Mouse (Mus musculus) granulocyte monocyte progenitor cell, adult 5-6 weeks (primary cell): ENCODE results near the gene Phf14. TPM values are rescaled to one million over a fixed set of nuclear protein-coding genes. Genes with fewer than 3 reads are reported as not detected.
"Not testable (repeated sequence)": the region's sequence is repeated elsewhere in the genome, so short reads cannot be mapped to it uniquely, and the experiment has no call there.

Experiments used
- ATAC-seq: replicated peaks from 2 replicates; pipeline ENCODE4 v1.8.0; 2016; ENCODE audit warnings: mild to moderate bottlenecking, moderate TSS enrichment, inconsistent platforms; ENCODE audit not compliant: poor library complexity, severe bottlenecking
- total RNA-seq, 2 experiments: library from RNA; stranded (forward) in 1 of 2; stranded (reverse) in 1 of 2; fragments of 200-712, 200-1000 nt in 1 of 2; fragments of >200 nt in 1 of 2; fragmentation: Nextera tagmentation in 1 of 2; gene quantifications; 2 replicates each; pipeline ENCODE4 v1.2.3; 2014 to 2017

Gene Phf14
- total RNA-seq (2014; fragmentation: Nextera tagmentation) (96.5 and 98.9 TPM in 2 replicates), total RNA-seq (2017) (95.9 and 101 TPM in 2 replicates)

DNA sequence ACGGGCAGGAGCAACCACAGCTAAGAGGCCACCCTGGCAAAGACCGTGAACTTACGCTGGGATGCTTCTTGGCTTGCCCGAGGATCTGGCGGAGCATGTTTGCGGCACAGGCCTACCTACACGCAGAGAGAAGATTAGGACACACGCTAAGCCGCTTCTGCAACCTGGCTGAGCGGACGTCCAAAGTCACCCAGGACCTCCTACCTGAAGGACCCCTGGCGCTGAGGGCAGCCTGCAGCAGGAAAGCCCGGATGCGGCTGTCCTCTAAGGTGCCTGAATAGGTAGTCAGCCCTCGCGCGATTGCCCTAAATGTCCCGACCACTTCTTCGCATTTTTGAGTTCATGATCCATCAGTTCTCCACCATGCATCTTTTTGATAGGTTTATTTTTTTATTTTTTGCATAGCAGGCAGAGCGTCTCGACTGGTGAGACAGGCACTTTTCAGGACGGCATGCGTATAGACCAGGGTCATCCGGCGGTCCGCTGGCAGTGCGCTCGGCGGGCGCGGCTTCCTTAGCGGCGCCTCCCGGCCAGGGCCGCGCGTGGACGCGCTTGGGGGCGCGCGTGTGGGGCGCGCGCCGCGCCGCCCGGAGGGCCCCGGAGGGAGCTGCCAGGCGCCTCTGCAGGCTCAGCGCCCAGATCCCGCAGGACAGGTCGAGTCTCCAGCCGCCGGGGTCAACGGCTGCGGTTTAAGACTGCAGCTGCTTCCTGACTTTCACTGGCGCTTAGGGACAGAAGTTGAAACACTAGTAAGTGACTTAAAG is at the start of gene Phf14, which contains the start of gene Ndufa4:
TSS of gene Phf14 (plus strand) at position 541 of the 764 bp plus-strand sequence.
TSS of gene Ndufa4 (minus strand) at position 229 of the 764 bp plus-strand sequence.
- ATAC-seq: peak; percentile 94

DNA sequence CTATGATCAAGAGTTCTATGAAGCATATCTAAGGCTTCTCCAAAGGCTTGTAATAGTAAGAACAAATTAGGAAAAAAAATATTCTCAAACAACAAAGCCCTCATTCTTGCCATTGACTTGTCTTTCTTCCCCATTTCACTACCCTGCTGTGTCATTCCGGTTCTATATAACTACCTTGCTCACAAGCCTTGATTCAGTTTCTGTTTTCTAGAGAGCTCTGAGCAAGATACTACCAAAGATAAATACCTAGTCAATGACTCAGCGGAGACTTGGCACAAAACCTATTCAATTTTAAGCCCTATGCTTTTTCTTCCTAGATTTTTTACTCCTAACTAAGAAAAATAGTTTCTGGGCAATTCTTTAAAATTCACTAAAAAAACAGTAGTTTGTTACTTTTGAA is 32.2 kb upstream of the Phf14 start:
- not testable (repeated sequence) for ATAC-seq

DNA sequence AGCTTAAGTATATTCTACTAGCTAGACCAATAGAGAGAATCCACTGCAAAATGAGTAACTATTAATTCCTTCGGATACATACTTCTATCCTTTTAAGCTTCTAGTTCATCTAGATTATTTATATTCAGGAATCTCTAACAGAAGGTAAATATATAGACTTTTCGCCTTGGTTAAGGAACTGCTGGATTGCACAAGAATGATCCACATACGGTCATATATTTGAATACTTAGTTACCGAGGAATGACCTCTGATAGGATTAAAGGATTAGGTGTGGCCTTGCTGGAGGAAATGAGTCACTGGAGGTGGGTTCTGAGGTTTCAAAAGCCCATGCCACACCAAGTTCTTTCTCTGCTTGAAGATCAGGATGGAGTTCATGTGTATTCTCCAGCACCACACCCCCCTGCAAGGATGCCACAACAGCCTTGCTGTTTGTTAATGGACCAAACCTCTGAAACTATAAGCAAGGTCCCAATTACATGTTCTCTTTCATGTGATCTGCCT is 6.7 kb upstream of the Phf14 start:
- peak; percentile 53 for ATAC-seq

DNA sequence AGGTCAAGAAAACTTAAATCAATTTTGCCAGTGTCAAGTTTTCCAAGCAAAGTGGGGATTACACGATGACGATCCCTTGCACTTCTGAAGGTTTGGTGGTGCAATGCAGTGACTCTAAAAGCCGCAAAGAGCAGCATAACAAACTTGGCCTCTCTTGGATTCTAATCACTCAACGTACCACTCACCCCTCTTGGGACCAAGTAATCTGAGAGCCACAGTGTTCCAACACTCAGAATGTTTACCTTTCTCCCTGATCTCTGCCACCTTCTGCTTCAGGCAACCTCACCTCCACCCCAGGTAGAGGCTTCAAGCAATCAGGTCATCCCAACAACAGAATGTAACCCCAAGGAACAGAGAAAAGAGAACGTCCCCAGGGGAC is 730 bp upstream of the Phf14 start:
- ATAC-seq: peak; percentile 29

DNA sequence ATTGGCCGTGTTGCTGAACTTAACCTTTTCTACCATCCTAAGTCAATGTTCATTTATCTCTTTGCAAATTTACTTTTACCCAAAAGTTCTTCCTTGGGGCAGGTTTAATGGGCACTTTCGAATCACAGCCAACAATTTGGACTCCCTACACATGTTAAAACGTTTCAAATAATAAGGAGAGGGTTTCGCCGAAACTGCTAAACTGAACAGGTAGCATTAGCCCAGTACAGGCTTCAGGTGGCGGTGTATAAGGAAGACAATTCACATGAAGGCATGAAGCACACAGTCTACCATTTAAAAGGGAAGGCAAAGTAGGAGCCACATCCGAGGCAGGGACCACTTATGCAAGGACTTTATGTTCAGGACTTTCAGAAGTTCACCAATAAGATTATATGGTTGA is 561 bp downstream of the Phf14 start:
- no peak for ATAC-seq

DNA sequence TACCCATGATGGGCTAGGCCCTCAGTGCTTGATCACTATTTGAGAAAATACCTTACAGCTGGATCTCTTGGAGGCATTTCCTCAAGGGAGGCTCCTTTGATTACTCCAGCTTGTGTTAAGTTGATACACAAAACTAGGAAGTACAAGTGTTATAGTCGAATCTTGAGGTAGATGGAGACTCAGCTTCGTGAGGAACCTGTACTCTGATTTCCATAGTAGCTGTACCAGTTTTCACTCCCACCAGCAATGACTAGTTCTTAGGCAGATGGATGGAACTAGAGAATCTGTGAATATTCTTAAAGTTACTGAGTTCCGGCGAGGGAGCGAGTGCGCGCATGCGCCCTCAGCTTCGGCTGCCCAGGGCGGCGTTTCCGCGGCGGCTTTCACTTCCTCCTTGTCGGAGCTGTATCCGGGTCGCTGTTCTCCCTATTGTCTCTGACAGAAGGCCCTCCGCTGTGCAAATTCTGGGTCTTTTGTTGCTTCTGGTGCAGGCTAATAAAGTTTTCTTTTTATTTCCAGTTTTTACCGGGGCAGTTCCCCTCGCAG is 18.0 kb downstream of the Phf14 start:
- ATAC-seq: peak; percentile 89

DNA sequence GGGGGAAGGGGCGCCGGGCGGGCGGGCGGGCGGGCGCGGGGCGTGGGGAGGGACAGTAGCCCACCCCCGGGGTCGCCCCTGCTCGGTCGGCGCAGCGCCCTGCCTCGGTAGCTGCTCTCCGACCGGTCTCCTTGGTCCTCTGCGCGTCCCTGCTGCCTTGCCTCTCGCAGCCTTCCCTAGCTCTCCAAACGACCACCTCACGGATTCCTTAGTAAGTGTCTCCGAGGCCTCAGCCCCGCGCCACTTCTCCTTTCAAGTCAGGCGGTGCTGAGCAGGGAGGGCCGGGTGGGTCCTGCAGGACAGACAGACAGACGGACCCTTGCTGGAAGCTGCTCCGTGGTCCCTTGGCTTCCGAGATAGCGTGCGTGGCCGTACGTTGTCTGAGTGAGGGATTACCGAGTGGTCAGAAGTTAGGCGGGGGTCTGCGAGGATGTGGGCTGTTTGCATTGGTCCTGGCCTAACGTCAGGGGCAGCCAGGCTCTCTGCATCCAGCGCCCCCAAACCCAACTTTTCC is 18.5 kb downstream of the Phf14 start:
- peak; percentile 73 for ATAC-seq

DNA sequence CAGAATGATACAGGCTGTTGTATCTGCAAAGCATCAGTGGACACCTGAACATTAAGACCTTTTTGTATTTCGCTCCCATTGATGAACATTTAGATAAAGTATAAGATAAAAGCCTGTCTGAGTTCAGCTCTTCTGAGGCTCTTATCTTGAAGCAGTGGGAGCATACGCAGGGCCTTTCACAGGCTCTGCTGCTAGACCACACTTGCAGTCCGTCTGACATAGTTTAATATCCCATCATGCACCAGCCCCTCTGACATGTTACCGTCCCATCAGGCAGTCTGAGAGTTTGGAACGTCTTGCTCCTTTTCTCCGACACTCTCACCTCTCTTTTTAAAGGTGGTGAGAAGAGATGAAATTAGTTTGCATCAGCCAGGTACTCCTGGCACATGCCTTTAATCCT is 19.9 kb downstream of the Phf14 start:
- no peak for ATAC-seq

DNA sequence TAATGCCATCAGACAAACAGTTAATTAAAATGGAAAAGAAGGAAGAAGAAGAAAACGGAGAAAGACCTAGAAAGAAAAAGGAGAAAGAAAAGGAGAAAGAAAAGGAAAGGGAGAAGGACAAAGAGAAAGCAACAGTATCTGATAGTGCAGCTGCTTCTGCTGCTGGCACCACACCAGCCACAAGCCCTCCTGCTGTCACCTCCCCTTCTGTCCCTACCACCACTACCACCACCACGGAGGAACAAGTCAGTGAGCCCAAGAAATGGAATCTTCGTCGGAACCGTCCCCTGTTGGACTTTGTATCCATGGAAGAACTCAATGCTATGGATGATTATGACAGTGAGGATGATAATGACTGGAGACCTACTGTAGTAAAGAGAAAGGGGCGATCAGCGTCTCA is 25.8 kb downstream of the Phf14 start:
- ATAC-seq: no peak

DNA sequence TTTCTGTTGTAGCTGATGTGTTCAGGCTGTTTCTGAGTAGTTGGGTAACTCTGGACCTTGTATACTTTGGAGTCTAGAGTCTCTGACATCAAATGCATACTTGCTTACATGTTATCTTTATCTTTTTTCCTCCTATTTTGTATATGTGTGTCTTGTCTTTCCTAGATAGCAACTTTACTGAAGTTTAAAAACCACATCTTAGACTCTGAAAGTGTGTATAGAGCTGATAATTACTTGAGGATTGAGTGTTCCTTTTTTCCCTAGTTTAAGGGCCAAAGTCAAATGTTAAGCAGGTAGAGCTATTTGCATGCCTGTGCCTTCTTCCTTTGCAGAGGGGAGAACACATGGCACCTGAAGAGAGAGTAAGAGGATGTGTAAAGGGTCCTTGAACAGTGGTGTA is 33.3 kb downstream of the Phf14 start:
- no peak for ATAC-seq

DNA sequence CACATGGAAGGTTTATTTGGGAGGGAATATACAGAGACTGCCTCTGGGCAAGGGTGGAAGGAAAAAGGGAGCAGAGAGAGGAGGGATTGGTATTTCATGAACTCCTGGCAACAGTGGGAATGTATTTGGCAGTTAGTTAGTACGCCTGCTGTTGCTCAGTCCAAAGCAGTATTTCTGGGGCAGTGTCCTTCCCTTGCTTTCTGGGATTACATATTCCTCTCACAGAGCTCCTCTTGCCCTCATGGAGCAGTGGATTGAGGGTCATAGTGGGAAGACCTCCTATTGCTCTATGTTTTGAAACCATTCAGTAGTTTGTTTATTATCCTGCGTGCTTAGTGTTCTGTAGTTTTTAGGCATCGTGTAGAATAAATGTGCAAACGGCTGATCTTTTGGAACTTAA is 34.5 kb downstream of the Phf14 start:
- no peak for ATAC-seq

DNA sequence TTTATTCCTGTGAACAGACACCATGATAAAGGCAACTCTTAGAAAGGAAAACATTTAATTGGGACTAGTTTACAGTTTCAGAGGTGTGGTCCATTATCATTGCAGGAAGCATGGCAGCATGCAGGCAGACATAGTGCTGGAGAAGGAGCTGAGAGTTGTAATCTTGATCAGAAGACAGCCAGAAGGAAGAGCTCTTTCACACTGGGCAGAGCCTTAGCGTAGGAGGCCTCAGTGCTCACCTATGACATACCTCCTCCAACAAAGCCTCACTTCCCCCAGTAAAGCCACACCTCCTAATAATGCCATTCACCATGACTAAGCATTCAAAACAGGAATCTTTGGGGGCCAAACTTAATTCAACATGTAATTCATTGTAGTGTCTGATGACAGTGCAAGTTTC is 40.5 kb downstream of the Phf14 start:
- ATAC-seq: peak; percentile 56

DNA sequence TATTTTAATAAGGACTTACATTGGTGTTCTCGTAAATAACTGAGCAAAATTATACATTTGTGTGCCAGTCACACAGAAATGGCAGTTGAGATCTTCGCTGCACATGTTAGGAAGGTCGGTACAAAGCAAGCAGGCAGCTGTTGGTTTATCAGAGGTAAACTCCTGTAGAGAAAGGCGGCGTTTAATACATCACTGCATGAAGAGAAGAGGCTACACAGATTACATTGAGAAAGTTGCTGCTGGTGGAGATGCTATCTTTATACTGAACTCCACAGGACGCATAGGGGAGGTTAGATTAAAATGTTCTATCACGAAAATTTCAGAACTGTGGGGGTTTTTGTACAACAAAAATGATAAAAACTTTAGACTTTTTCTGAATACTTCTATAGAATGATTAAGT is 52.6 kb downstream of the Phf14 start:
- ATAC-seq: no peak

DNA sequence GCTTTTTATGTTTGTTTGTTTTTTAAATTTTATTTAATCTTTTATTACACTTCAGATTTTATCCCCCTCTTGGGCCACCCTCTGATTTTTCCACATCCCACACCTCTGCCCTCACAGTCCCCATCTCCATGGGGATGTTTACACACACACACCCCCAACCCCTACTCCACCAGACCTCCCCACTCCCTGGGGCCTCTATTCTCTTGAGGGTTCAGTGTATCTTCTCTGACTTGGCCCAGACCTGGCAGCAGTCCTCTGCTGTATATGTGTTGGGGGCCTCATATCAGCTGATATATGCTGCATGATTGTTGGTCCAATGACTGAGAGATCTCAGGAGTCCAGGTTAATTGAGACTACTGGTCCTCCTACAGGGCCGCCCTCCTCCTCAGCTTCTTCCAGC is 86.2 kb downstream of the Phf14 start:
- ATAC-seq: no peak

DNA sequence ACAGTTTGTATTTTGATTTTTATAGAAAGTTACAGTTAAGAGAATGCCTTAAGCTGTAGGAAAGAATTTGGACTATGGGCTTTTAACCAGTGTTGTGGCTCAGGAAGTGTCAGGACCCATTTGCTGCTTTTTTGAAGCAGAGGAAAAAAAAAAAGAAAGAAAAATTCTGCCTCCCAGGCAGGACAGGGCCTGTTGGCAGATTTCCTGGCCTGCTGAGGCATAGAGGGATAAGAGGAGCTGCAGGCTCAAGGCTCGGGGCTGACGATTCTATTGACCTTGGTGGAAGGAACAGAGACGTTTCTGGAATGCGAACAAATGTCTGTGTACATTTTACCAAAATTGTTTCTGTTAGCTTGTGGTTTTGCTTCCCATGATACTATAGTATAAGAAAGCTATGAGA is 91.0 kb downstream of the Phf14 start:
- ATAC-seq: no peak

DNA sequence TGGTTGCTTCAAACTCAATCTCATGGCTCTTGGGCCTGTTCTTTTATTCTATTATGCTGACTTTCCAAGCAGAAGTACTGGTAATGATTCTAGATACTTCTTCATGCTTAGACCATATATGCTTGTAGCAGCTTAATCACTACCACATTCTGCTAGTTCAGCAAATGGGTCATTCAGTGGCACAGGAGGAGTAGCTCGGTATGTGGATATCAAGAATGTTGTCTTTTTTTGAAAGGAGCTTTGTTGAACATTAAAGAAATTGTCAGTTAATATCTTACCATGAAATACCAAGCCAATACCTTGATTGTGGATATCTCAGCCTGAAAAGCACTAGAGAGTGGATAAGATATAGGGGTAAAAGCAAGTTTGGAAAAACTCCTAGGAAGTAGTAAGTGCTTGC is 91.9 kb downstream of the Phf14 start:
- ATAC-seq: no peak

DNA sequence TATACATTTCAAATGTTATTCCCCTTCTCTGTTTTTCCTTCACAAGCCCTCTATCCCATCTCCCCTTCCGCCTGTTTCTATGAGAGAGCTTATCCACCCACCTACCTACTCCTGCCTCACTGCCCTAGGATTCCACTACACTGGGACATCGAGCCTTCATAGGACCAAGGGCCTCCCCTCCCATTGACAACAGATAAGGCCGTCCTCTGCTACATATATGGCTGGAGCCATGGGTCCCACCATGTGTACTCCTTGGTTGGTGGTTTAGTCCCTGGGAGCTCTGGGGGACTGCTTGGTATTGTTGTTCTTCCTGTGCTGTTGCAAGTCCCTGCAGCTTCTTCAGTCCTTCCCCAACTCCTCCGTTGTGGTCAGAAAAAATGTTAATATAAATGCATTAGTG is 97.8 kb downstream of the Phf14 start:
- no peak for ATAC-seq

DNA sequence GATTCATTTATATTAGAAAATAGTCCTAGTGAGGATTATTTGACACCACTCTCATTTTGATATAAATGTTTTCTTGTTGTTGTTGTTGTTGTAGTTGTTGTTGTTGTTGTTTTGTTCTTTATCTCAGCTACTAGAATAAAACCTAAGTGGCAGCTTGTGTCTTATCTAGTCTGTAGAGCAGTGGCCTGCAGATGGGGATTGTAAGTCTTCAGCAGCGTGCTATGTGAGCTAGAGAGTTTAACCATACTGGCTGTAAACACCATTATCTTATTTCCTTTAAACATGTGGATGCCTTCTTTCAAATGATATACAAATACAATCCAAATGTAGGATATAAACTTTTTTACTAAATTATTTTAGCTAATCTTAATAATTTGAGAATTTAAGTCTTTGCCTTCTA is 98.4 kb downstream of the Phf14 start:
- ATAC-seq: no peak

DNA sequence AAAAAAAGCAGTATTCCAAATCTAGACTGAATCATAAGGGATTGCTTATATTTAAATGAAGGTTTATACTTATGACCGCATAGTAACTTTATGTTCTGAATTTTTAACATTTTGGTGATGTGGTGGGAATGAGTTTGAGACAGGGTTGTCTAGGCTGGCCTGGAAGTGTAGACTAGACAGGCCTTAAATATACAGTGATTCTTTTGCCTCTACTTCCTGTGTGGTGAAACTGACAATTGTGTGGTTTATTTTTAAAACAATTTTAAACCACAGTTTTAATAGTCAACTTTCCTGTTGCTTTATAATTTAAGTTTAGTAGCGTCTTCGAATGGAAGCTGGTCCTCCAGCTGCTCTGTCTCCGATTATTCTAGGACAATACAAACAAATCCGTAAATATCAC is 104.5 kb downstream of the Phf14 start:
- no peak; the same call in 1 of the 2 replicates for ATAC-seq

DNA sequence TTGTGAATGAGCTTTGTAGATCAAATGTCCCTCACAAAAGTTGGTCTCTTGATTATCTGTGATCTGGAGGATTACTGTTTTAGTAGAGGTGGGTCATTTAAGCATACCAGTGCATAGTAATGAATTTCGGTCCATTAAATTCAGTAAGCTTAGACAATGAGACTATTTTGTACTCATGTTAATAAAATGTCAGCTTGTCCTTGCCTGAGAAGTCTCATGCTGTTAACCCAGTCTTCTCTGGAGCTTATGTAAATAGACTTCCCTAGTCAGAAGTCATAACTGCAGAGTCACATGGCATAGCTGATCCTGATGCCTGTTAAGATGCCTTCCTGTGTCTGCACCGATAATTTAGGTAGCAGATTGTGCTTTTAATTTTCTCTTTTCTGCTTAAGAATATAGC is 106.4 kb downstream of the Phf14 start:
- ATAC-seq: no peak

DNA sequence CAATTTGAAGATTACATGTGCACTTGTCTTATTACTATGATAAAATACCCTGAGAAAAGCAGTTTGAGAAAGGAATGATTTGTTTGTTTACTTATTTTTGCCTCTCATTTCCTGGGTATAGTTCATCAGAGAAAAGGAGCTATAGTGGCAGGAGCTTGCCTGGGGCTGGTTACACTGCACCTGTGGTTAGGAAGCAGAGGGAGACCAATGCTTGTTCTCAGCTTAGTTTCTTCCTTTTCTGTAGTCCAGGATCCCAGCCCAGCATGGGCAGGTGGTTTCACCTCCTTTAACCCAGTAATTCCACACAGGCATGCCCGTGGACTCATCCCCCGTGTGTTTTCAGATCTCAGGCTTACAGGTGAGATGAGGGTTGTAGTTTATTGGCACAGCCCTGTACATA is 107.1 kb downstream of the Phf14 start:
- ATAC-seq: no peak

DNA sequence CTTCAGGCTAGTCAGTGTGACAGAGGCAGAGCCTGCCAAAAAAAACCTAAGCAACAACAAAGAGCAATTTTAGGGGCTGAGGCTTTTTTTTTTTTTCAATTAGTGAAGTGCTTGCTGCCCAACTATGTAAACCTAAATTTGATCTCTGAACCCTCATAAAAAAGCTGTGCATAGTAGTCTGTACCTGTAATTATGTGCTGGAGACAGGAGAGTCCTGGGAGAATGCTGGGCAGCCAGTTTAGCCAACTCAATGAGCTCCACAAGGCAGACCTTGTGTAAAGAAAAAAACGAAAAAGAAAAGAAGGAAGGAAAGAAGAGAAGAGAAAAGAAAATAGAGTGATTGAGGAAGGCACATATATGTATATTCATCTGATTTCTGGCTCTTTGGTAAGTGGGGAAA is 112.1 kb downstream of the Phf14 start:
- no peak for ATAC-seq
